24 mouse cellular contexts compared by ENCODE assay signal in genomic region chr10:61059101-61059500, GRCm38 (mm10). TPM values are rescaled to one million over a fixed set of nuclear protein-coding genes. Genes with fewer than 3 reads are reported as not detected.
"Had no signal": no experiment of that assay in that cellular context is flagged by ENCODE, and none has a peak within 500 bp of the region (broad histone marks: within the 10 kb centered on the region; RNA-seq: fewer than 3 reads in every experiment).

No protein-coding gene starts in this region.

- H3K27me3 ChIP-seq: kidney, embryonic 15.5 days; limb, embryonic 15.5 days; neural tube, embryonic 13.5 days had no signal

- H3K4me2 ChIP-seq: kidney, embryonic 15.5 days; limb, embryonic 12.5 days; limb, embryonic 15.5 days; liver, embryonic 11.5 days; lung, embryonic 14.5 days; midbrain, embryonic 13.5 days; neural tube, embryonic 13.5 days had no signal

- H3K27ac ChIP-seq: kidney, embryonic 15.5 days; left cerebral cortex, adult 2 months; limb, embryonic 12.5 days; limb, embryonic 15.5 days; liver, embryonic 14.5 days; midbrain, embryonic 10.5 days; midbrain, embryonic 13.5 days; neural tube, embryonic 13.5 days; stomach, postnatal 0 days had no signal

- H3K4me3 ChIP-seq: kidney, embryonic 15.5 days; left cerebral cortex, adult 2 months; limb, embryonic 12.5 days; limb, embryonic 15.5 days; megakaryocyte, embryonic 14.5 days; midbrain, embryonic 10.5 days; midbrain, embryonic 13.5 days; myocyte; neural tube, embryonic 13.5 days had no signal

- H3K36me3 ChIP-seq: kidney, embryonic 15.5 days; limb, embryonic 12.5 days; limb, embryonic 15.5 days; midbrain, embryonic 10.5 days; midbrain, embryonic 13.5 days; neural tube, embryonic 13.5 days had no signal

- H3K4me1 ChIP-seq: megakaryocyte, embryonic 14.5 days had no signal

- ATAC-seq: lung, postnatal 0 days; midbrain, embryonic 13.5 days; midbrain, embryonic 16.5 days had no signal

- DNase-seq: layer of hippocampus, postnatal 36 days; lung, postnatal 36 days; right cerebral cortex, postnatal 4 days; thymus, adult 2 months; thymus, postnatal 14 days; thymus, postnatal 4 days had no signal

- H3K9me3 ChIP-seq: limb, embryonic 15.5 days; neural tube, embryonic 13.5 days had no signal

- H3K9ac ChIP-seq: kidney, embryonic 15.5 days; limb, embryonic 12.5 days; limb, embryonic 15.5 days; liver, embryonic 14.5 days; liver, postnatal 0 days; lung, embryonic 14.5 days; midbrain, embryonic 13.5 days; neural tube, embryonic 13.5 days had no signal

RNA-seq across cellular contexts. Expression of gene Pcbd1, which starts 30.0 kb away (rescaled TPM):
- total RNA-seq: monocyte, adult 5-6 weeks; neutrophil, adult 5-6 weeks had no signal
